Mouse (Mus musculus) monocyte, adult 5-6 weeks (primary cell): Measurements from ENCODE around the gene Tgm3. TPM values are rescaled to one million over a fixed set of nuclear protein-coding genes. Genes with fewer than 3 reads are reported as not detected.

Experiments
- ATAC-seq: fragments of 153-309, 156-312 bp; replicated peaks from 2 replicates; pipeline ENCODE4 v1.8.0; 2017; ENCODE audit warnings: mild to moderate bottlenecking; ENCODE audit not compliant: low TSS enrichment, insufficient number of reproducible peaks, severe bottlenecking, poor library complexity, low FRiP score
- total RNA-seq: library from RNA; stranded (forward); fragments of 200-1000, 200-491, 200-594 nt; gene quantifications from 3 replicates; pipeline ENCODE4 v1.2.3, GENCODE M21; 2017

Gene Tgm3
- total RNA-seq, 1 experiment from 2014 or later = 4.0 TPM

DNA sequence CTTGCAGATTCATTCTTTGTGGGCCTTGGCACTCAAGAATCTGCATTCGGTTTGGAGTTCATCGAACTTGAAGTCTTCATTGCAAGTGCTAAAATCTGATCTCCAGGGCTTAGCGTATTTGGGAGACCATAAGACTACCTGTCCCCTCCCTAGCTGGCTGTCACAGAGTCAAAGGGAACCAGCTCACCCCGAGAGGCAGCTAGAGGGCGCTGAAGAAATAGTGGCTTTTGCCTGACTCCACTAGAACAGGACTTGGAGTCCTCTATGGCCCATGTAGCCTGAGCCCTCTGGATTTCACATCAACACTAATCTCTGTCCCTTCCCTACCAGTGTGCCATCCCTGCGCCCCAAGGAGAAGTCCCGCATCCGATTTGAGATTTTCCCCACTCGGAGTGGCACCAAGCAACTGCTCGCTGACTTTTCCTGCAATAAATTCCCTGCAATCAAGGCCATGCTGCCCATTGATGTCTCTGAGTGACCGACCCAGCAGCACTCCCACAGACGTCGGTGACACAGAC lies 35.8 kb downstream of the Tgm3 start:
- no peak for ATAC-seq

- peak; percentile 41; the same call in 1 of the 2 replicates for ATAC-seq
Observed at GRCm38 (mm10) chr2:130048792-130049191, 36.6 kb downstream of the Tgm3 start.

DNA sequence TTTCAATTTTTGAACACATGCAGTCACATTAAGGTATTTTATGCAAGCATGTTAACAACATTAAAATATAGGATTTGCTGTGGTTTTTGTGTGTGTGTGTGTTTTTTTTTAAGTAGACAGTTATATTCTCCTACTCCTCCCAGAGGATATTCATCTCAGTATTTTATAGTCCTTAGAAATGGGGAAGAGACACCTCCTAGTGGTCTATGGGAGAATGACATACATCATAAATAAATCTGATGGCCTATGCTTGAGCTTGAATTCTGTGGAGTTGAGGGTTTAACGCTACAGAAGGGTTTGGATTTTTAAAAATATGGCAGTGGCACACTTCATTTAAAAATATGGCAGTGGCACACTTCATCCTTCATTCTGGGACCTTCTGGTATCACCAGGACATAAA lies 46.0 kb downstream of the Tgm3 start:
- ATAC-seq = peak; percentile 71; the same call in 1 of the 2 replicates

DNA sequence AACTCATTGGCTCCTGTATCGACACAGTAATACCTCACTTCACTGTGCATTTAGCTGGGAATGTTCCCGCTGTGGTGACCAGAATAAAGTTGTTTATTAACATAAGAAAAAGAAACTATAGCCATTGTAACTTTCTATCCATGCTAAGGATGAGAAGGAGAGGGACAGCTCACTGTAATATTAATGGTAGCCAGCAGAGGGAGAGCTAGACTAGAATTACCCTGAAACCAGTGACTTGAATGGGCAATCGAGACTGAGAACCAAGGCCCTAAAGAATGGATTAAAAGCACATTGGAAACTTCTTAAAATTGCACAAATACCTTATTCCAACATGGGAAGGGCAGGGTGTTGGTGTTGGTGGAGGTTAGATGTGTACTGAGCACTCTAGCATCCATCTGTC lies 56.1 kb downstream of the Tgm3 start:
- ATAC-seq = no peak; the same call in 1 of the 2 replicates

DNA sequence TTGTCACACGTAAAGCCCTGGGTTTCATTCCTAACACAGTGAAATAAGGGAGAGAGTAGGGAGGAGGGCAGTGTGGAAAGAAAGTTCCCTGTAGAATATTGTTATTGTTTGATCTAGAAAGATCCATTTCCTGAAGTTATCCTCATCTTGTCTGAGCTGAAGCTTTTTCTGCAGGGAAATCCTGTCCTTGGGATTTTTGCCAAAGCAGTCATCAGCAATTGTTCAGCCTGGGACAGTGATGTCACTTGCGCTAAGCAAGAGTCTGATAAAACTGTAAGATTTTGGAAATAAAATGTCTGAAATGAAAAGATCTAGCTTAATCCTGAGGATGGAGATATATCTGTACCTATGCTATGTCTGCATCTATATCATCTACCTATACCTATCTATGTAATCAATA lies 58.2 kb downstream of the Tgm3 start:
- ATAC-seq = no peak

Other genes with a start within 250 kb of the Tgm3 start
- gene Stk35, start 211.8 kb upstream of the Tgm3 start, total RNA-seq = 7.5 to 12.2 TPM (median 8.9 TPM) in 3 replicates
- not detected in 3 replicates for gene Tgm6, start 100.1 kb downstream of the Tgm3 start, total RNA-seq
- gene Snrpb, start 167.1 kb downstream of the Tgm3 start, total RNA-seq = 172 to 203 TPM (median 176 TPM) in 3 replicates
- not detected in 3 replicates for gene Tmc2, start 182.8 kb downstream of the Tgm3 start, total RNA-seq